ENCODE assay signal across 17 mouse cellular contexts in genomic region chr2:61582578-61583315, GRCm38 (mm10). TPM values are rescaled to one million over a fixed set of nuclear protein-coding genes. Genes with fewer than 3 reads are reported as not detected.
A peak's percentile ranks its signal among the peaks of the same experiment; 100 is the strongest.
DNase-seq lines count a peak whose midpoint lies in the region; TF ChIP-seq lines count a peak whose summit lies in the region.
"Had no signal": no experiment of that assay in that cellular context is flagged by ENCODE, and none has a peak within 500 bp of the region (broad histone marks: within the 10 kb centered on the region; RNA-seq: fewer than 3 reads in every experiment).

No protein-coding gene starts in this region.

- H3K79me2 ChIP-seq in liver, adult 2 months (ENCODE audit: control insufficient read depth, insufficient read depth, low read length): no peaks in the 10 kb centered on the region
- H3K79me2 ChIP-seq in myocyte (ENCODE audit: control insufficient read depth, insufficient read depth): no peaks in the 10 kb centered on the region

- H3K4me3 ChIP-seq in liver, adult 2 months (ENCODE audit: insufficient read depth, low read depth, low read length): no peak overlapping the region
- H3K4me3 ChIP-seq in bone marrow macrophage, adult 2 months (ENCODE audit: insufficient read depth, low read length): no peak overlapping the region
- no peak overlapping the region for H3K4me3 ChIP-seq in myocyte
- H3K4me3 ChIP-seq: embryonic facial prominence, embryonic 12.5 days; limb, embryonic 15.5 days; megakaryocyte, embryonic 14.5 days had no signal

- H3K36me3 ChIP-seq in liver, adult 2 months (ENCODE audit: control insufficient read depth, insufficient read depth, low read length): no peaks in the 10 kb centered on the region
- H3K36me3 ChIP-seq in myocyte (ENCODE audit: control insufficient read depth, insufficient read depth): no peaks in the 10 kb centered on the region
- H3K36me3 ChIP-seq: embryonic facial prominence, embryonic 12.5 days; limb, embryonic 15.5 days had no signal

- H3K27me3 ChIP-seq in liver, adult 2 months (ENCODE audit: control insufficient read depth, insufficient read depth, low read length): no peaks in the 10 kb centered on the region
- H3K27me3 ChIP-seq in myocyte (ENCODE audit: control insufficient read depth, insufficient read depth, insufficient read length): no peaks in the 10 kb centered on the region
- H3K27me3 ChIP-seq: embryonic facial prominence, embryonic 12.5 days; limb, embryonic 15.5 days; megakaryocyte, embryonic 14.5 days had no signal

- no peak for TF ChIP-seq CTCF in liver, adult 2 months (IDR thresholded peaks at IDR 0.05; ENCODE audit: low read depth, low read length)
- TF ChIP-seq CTCF in bone marrow macrophage, adult 2 months (IDR thresholded peaks at IDR 0.05; ENCODE audit: low read depth, low read length): no peak

- TF ChIP-seq POLR2A in liver, adult 2 months (IDR thresholded peaks at IDR 0.05; ENCODE audit: extremely low read depth, insufficient read depth, low read length): no peak
- no peak for TF ChIP-seq POLR2A in bone marrow macrophage, adult 2 months (IDR thresholded peaks at IDR 0.05; ENCODE audit: borderline replicate concordance, low read depth, low read length)
- TF ChIP-seq POLR2A in myocyte (IDR thresholded peaks at IDR 0.05; ENCODE audit: insufficient read length, low read depth): no peak

- no peak overlapping the region for H3ac ChIP-seq in myocyte (ENCODE audit: control insufficient read depth, insufficient read length)

- 80% methylated on average over 5 of the region's 5 CpGs for WGBS in liver, adult 2 months

- H3K4me2 ChIP-seq in myocyte (ENCODE audit: low read depth): peak overlapping the region; percentile 25
- H3K4me2 ChIP-seq: embryonic facial prominence, embryonic 12.5 days; limb, embryonic 15.5 days had no signal

- no peak overlapping the region for H3K27ac ChIP-seq in liver, adult 2 months (replicated peaks; ENCODE audit: insufficient read depth, low read depth, low read length)
- peak overlapping the region; percentile 45 for H3K27ac ChIP-seq in bone marrow macrophage, adult 2 months (ENCODE audit: insufficient read depth, low read depth, low read length)
- H3K27ac ChIP-seq: embryonic facial prominence, embryonic 12.5 days; limb, embryonic 15.5 days had no signal

- peak; percentile 44 for DNase-seq in adrenal gland, postnatal 10 days
- DNase-seq in adrenal gland, adult 18-20 months (ENCODE audit: low spot score in 2 of 2): no peak
- peak; percentile 40 for DNase-seq in liver, adult 2 months (ENCODE audit: extremely low read depth, low read depth, low spot score)
- no peak for DNase-seq in liver
- DNase-seq in frontal cortex, postnatal 10 days (ENCODE audit: low spot score in 2 of 2): no peak
- DNase-seq in neural tube, embryonic 10.5 days (ENCODE audit: extremely low spot score, low spot score): no peak
- DNase-seq: B cell, adult 2 months; cerebellum, adult 11-12 months; forebrain, postnatal 0 days; gastrocnemius, postnatal 25 days; lung, adult 2 months; thymus, postnatal 4 days had no signal

- no peak overlapping the region for H3K9ac ChIP-seq in liver, adult 2 months (ENCODE audit: low read depth, low read length)
- H3K9ac ChIP-seq: embryonic facial prominence, embryonic 12.5 days; forebrain, postnatal 0 days; limb, embryonic 15.5 days had no signal

- no peaks in the 10 kb centered on the region for H3K4me1 ChIP-seq in liver, adult 2 months (ENCODE audit: control insufficient read depth, insufficient read depth, low read length)
- H3K4me1 ChIP-seq in bone marrow macrophage, adult 2 months (ENCODE audit: control insufficient read depth, insufficient read depth, low read length): peaks cover 25% of the 10 kb centered on the region
- H3K4me1 ChIP-seq: embryonic facial prominence, embryonic 12.5 days; limb, embryonic 15.5 days had no signal

TF ChIP-seq in myocyte, 11 proteins besides CTCF, POLR2A, EP300 and RAD21:
- no peak for TF ChIP-seq E2F4 (IDR thresholded peaks at IDR 0.05; ENCODE audit: insufficient read depth)
- TF ChIP-seq TCF12 (IDR thresholded peaks at IDR 0.05; ENCODE audit: insufficient read depth, poor library complexity, severe bottlenecking): no peak
- no peak for TF ChIP-seq MYOD1 (IDR thresholded peaks at IDR 0.05; ENCODE audit: control insufficient read depth in 1 of 3, insufficient read length in 2 of 3, low read depth in 2 of 3)
- no peak for TF ChIP-seq REST (IDR thresholded peaks at IDR 0.05; ENCODE audit: insufficient read depth, insufficient read length)
- TF ChIP-seq CEBPB (IDR thresholded peaks at IDR 0.05; ENCODE audit: insufficient read depth, poor library complexity, severe bottlenecking): no peak
- no peak for TF ChIP-seq USF1 (IDR thresholded peaks at IDR 0.05; ENCODE audit: low read depth)
- no peak for TF ChIP-seq MYOG (IDR thresholded peaks at IDR 0.05; ENCODE audit: control insufficient read depth in 1 of 3, insufficient read depth in 1 of 3, insufficient read length in 2 of 3, low read depth in 2 of 3)
- no peak for TF ChIP-seq POLR2AphosphoS2 (IDR thresholded peaks at IDR 0.05; ENCODE audit: insufficient read length, low read depth)
- no peak for TF ChIP-seq SRF (IDR thresholded peaks at IDR 0.05; ENCODE audit: control insufficient read depth, insufficient read length, low read depth)
- no peak for TF ChIP-seq TCF3 (IDR thresholded peaks at IDR 0.05; ENCODE audit: insufficient read length, low read depth)
- no peak for TF ChIP-seq MAX (IDR thresholded peaks at IDR 0.05; ENCODE audit: low read depth)

RNA-seq across cellular contexts. Expression of gene Tank, which starts 4.4 kb away (rescaled TPM):
- total RNA-seq in adrenal gland, postnatal 10 days (2021): 10 to 100 TPM; 36.8 to 37.2 TPM
- 10 to 100 TPM; 33.6 to 45.2 TPM for total RNA-seq in adrenal gland, adult 18-20 months (2021)
- 11.1 and 12.4 TPM in 2 replicates for total RNA-seq in liver, adult 2 months (2014; rRNA removed)
- polyA plus RNA-seq in liver, adult 2 months (2012; rRNA removed): 4.2 TPM in 2 replicates
- 71.1 and 74.1 TPM in 2 replicates for polyA plus RNA-seq in bone marrow macrophage, adult 2 months (2012; ENCODE audit: insufficient read depth, insufficient read length, missing spikeins)
- polyA plus RNA-seq in myocyte (2012; fragmentation: generic; extraction: Trizol): 13.2 TPM

Comparison
In these comparisons a context has a peak if more than half of its experiments do, and no peak if none do; other contexts are left out.
1. DNase-seq: peak in adrenal gland, postnatal 10 days (single experiment) and liver, adult 2 months (single experiment); none in adrenal gland, adult 18-20 months (0 of 2), liver (single experiment), frontal cortex, postnatal 10 days (0 of 2) and neural tube, embryonic 10.5 days (single experiment).